Mouse (Mus musculus): Measurements from ENCODE around the gene Sarnp. TPM values are rescaled to one million over a fixed set of nuclear protein-coding genes. Genes with fewer than 3 reads are reported as not detected.

Gene Sarnp
- polyA plus RNA-seq, 1 experiment = 56.6 TPM

DNA sequence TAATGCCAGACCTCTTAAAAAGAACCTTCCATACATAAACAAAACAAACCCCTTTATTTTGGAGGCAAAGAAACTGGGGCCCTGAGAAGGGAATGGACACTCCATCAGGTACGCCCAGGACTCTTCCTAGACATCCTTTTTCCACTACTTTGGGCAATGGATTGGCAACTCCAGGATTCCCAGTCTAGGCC is 105.6 kb downstream of the Sarnp start, which contains the start of gene Rdh5:
Gene Rdh5 (minus strand): TSS at position 67 of the 191 bp plus-strand sequence.
- H3ac ChIP-seq (ENCODE audit: control insufficient read depth, insufficient read length, low read depth) = peak within 1 kb of the TSS; percentile 91
- H3K36me3 ChIP-seq (ENCODE audit: control insufficient read depth, insufficient read depth) = peaks cover 12% of the 10 kb centered on the region
- TF ChIP-seq MYOD1 (IDR thresholded peaks at IDR 0.05; ENCODE audit: control insufficient read depth, insufficient read length, low read depth) (no peak), MAX (IDR thresholded peaks at IDR 0.05) (no peak), CTCF (IDR thresholded peaks at IDR 0.05; ENCODE audit: control insufficient read depth, insufficient read depth, insufficient read length) (no peak), USF1 (IDR thresholded peaks at IDR 0.05; ENCODE audit: low read depth) (no peak), FOSL1 (IDR thresholded peaks at IDR 0.05; ENCODE audit: insufficient read depth, low read length, poor library complexity, severe bottlenecking) (no peak), MYOG (IDR thresholded peaks at IDR 0.05; ENCODE audit: control insufficient read depth, extremely low read depth, insufficient read length) (no peak), CEBPB (IDR thresholded peaks at IDR 0.05; ENCODE audit: low read depth) (no peak)
- H3K79me2 ChIP-seq (ENCODE audit: control insufficient read depth, insufficient read depth) = peaks cover 23% of the 10 kb centered on the region
- H3K4me3 ChIP-seq (ENCODE audit: insufficient read depth, poor library complexity, severe bottlenecking) = peak within 1 kb of the TSS; percentile 36
- no peaks in the 10 kb centered on the region for H3K27me3 ChIP-seq (ENCODE audit: control insufficient read depth, insufficient read depth, insufficient read length)
- H3K79me3 ChIP-seq (ENCODE audit: low read depth) = no peaks in the 10 kb centered on the region

GRCm38 (mm10) chr10:128923013-128923691 is 106.0 kb downstream of the Sarnp start:
- no peaks in the 10 kb centered on the region for H3K27me3 ChIP-seq (ENCODE audit: control insufficient read depth, insufficient read depth, insufficient read length)
- no peaks in the 10 kb centered on the region for H3K79me3 ChIP-seq (ENCODE audit: low read depth)
- H3K4me3 ChIP-seq (ENCODE audit: insufficient read depth, poor library complexity, severe bottlenecking) = peak overlapping the region; percentile 36
- H3ac ChIP-seq (ENCODE audit: control insufficient read depth, insufficient read length, low read depth) = peak overlapping the region; percentile 91
- peaks cover 7% of the 10 kb centered on the region for H3K36me3 ChIP-seq (ENCODE audit: control insufficient read depth, insufficient read depth)
- H3K79me2 ChIP-seq (ENCODE audit: control insufficient read depth, insufficient read depth) = peaks cover 23% of the 10 kb centered on the region
- TF ChIP-seq MYOG (IDR thresholded peaks at IDR 0.05; ENCODE audit: control insufficient read depth, extremely low read depth, insufficient read length) = no peak
- peak; percentile 64 for TF ChIP-seq CTCF (IDR thresholded peaks at IDR 0.05; ENCODE audit: control insufficient read depth, insufficient read depth, insufficient read length)
- peak; percentile 66 for TF ChIP-seq CEBPB (IDR thresholded peaks at IDR 0.05; ENCODE audit: low read depth)
- peak; percentile 74 for TF ChIP-seq MAX (IDR thresholded peaks at IDR 0.05)
- no peak for TF ChIP-seq MYOD1 (IDR thresholded peaks at IDR 0.05; ENCODE audit: control insufficient read depth, insufficient read length, low read depth)
- TF ChIP-seq USF1 (IDR thresholded peaks at IDR 0.05; ENCODE audit: low read depth) = peak; percentile 100
- TF ChIP-seq FOSL1 (IDR thresholded peaks at IDR 0.05; ENCODE audit: insufficient read depth, low read length, poor library complexity, severe bottlenecking) = no peak

GRCm38 (mm10) chr10:128923935-128924334 is 106.8 kb downstream of the Sarnp start, which contains the start of gene Bloc1s1:
TSS of gene Bloc1s1 (minus strand) at chr10:128924035.
- peaks cover 1% of the 10 kb centered on the region for H3K36me3 ChIP-seq (ENCODE audit: control insufficient read depth, insufficient read depth)
- H3K4me3 ChIP-seq (ENCODE audit: insufficient read depth, poor library complexity, severe bottlenecking) = peak within 1 kb of the TSS; percentile 36
- H3ac ChIP-seq (ENCODE audit: control insufficient read depth, insufficient read length, low read depth) = peak within 1 kb of the TSS; percentile 91
- TF ChIP-seq CTCF (IDR thresholded peaks at IDR 0.05; ENCODE audit: control insufficient read depth, insufficient read depth, insufficient read length) (no peak), CEBPB (IDR thresholded peaks at IDR 0.05; ENCODE audit: low read depth) (no peak), USF1 (IDR thresholded peaks at IDR 0.05; ENCODE audit: low read depth) (no peak), FOSL1 (IDR thresholded peaks at IDR 0.05; ENCODE audit: insufficient read depth, low read length, poor library complexity, severe bottlenecking) (no peak), MYOD1 (IDR thresholded peaks at IDR 0.05; ENCODE audit: control insufficient read depth, insufficient read length, low read depth) (no peak), MYOG (IDR thresholded peaks at IDR 0.05; ENCODE audit: control insufficient read depth, extremely low read depth, insufficient read length) (no peak), MAX (IDR thresholded peaks at IDR 0.05) (no peak)
- H3K27me3 ChIP-seq (ENCODE audit: control insufficient read depth, insufficient read depth, insufficient read length) = no peaks in the 10 kb centered on the region
- no peaks in the 10 kb centered on the region for H3K79me3 ChIP-seq (ENCODE audit: low read depth)
- peaks cover 23% of the 10 kb centered on the region for H3K79me2 ChIP-seq (ENCODE audit: control insufficient read depth, insufficient read depth)

Other genes starting within 250 kb of the Sarnp start
- 0.28 TPM for gene Erbb3, start 227.7 kb upstream of the Sarnp start, polyA plus RNA-seq (2012; fragmentation: generic; extraction: Trizol)
- 2,179 TPM for gene Rps26, start 190.6 kb upstream of the Sarnp start, polyA plus RNA-seq (2012; fragmentation: generic; extraction: Trizol)
- 0.05 TPM for gene Ikzf4, start 171.3 kb upstream of the Sarnp start, polyA plus RNA-seq (2012; fragmentation: generic; extraction: Trizol)
- 9.6 TPM for gene Suox, start 143.3 kb upstream of the Sarnp start, polyA plus RNA-seq (2012; fragmentation: generic; extraction: Trizol)
- gene Rab5b, start 121.1 kb upstream of the Sarnp start, polyA plus RNA-seq (2012; fragmentation: generic; extraction: Trizol) = 27.0 TPM
- gene Pmel, start 113.1 kb upstream of the Sarnp start, polyA plus RNA-seq (2012; fragmentation: generic; extraction: Trizol) = 0.16 TPM
- gene Cdk2, start 112.3 kb upstream of the Sarnp start, polyA plus RNA-seq (2012; fragmentation: generic; extraction: Trizol) = 34.7 TPM
- gene Dgka, start 72.5 kb upstream of the Sarnp start, polyA plus RNA-seq (2012; fragmentation: generic; extraction: Trizol) = 7.3 TPM
- gene Pym1, start 69.4 kb upstream of the Sarnp start, polyA plus RNA-seq (2012; fragmentation: generic; extraction: Trizol) = 38.0 TPM
- 1.7 TPM for gene Mmp19, start 26.4 kb upstream of the Sarnp start, polyA plus RNA-seq (2012; fragmentation: generic; extraction: Trizol)
- gene Dnajc14, start 13.3 kb upstream of the Sarnp start, polyA plus RNA-seq (2012; fragmentation: generic; extraction: Trizol) = 31.2 TPM
- gene Tmem198b, start 13.0 kb upstream of the Sarnp start, polyA plus RNA-seq (2012; fragmentation: generic; extraction: Trizol) = 15.1 TPM
- gene Ormdl2, start 4.3 kb downstream of the Sarnp start, polyA plus RNA-seq (2012; fragmentation: generic; extraction: Trizol) = 41.1 TPM
- gene Gdf11, start 74.4 kb downstream of the Sarnp start, polyA plus RNA-seq (2012; fragmentation: generic; extraction: Trizol) = 17.0 TPM
- 2,043 TPM for gene Cd63, start 83.7 kb downstream of the Sarnp start, polyA plus RNA-seq (2012; fragmentation: generic; extraction: Trizol)
- gene Rdh5, start 105.6 kb downstream of the Sarnp start, polyA plus RNA-seq (2012; fragmentation: generic; extraction: Trizol) = 12.6 TPM
- 204 TPM for gene Bloc1s1, start 106.7 kb downstream of the Sarnp start, polyA plus RNA-seq (2012; fragmentation: generic; extraction: Trizol)
- 100 TPM for gene Itga7, start 116.5 kb downstream of the Sarnp start, polyA plus RNA-seq (2012; fragmentation: generic; extraction: Trizol)
- not detected for gene Mettl7b, start 143.7 kb downstream of the Sarnp start, polyA plus RNA-seq (2012; fragmentation: generic; extraction: Trizol)
- not detected for gene Olfr9, start 172.1 kb downstream of the Sarnp start, polyA plus RNA-seq (2012; fragmentation: generic; extraction: Trizol)
- not detected for gene Olfr763, start 193.5 kb downstream of the Sarnp start, polyA plus RNA-seq (2012; fragmentation: generic; extraction: Trizol)
- not detected for gene Olfr764-ps1, start 222.6 kb downstream of the Sarnp start, polyA plus RNA-seq (2012; fragmentation: generic; extraction: Trizol)
- gene Olfr765, start 232.7 kb downstream of the Sarnp start, polyA plus RNA-seq (2012; fragmentation: generic; extraction: Trizol) = not detected